Mouse (Mus musculus): ENCODE measurements around the gene Ticrr.

The Ticrr gene

DNA sequence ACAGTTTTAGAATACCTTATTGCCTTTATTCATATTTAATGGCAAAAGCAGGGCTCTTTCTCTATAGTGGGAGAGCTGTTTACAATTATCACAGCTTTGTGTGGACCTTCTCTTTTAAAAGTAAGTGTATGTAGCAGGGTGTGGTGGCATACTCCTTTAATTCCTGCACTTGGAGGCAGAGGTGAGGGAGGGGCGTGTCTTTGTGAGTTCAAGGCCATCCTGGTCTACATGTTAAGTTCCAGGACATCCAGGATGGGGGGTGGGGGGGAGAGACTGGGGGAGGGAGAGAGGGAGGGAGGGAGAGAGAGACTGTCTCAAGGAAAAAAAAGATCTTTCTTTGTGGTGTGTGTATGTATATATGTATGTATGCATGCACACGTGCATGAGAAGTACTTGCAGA, 20.2 kb downstream of the Ticrr start:
- no peak for DNase-seq (ENCODE audit: low read depth)

DNA sequence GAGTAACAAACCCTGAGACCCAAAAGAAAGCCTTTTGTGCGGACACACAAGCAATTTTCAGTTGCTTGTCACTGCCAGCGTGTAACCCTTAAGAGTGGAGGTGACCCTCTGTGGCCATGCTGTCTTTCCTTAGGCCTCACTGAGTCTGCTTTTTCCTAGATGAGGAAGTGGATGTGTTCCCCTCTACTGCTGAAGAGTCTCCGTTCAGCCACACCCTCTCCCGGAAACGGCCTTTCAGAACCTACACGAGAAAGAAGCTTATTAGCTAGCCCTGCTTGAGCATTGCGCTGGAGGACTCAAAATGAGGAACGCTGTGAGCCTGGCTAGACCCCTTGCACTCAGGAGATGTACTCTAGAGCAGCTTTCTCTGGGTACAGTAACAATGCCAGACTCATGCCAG, 36.5 kb downstream of the Ticrr start:
- no peak for DNase-seq (ENCODE audit: low read depth)

DNA sequence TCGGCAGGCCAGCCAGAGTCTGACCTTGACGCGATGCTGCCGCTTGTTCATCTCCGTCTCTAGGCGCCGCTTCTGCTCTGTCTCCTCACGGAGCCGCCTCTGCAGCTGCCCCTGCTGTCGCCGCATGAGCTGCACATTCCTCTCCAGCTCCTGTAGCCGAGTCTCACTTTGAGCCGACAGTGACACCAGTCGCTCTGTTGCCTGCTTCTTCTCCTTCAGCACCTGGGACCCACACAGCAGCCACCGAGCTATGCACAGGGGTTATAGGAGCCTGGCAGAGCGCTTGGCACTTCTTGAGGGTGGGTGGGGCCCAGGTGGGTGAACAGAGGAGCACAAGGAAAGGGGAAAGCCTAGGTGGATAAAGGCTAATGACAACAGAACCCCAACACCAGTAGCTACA, 42.8 kb downstream of the Ticrr start:
- no peak for DNase-seq (ENCODE audit: low read depth)

DNA sequence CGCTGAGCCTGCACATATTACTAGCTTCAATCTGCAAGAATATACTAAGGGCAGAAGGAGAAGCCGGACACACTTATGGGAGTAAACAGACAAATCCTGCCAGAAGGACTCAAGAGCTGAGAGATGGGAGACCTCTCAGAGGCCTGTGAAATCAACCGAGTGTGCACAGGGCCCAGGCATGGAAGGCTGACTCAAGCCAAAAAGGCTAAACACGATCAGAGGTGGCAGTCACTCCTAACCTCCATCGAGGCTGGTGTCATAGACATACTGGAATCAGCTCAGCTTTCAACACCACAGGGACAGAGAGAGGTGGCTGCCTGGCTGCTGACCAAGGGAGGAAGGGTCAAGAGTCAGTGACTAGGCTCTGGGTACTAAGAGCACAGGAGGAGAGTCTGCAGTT, 45.2 kb downstream of the Ticrr start:
- no peak for DNase-seq (ENCODE audit: low read depth)

DNA sequence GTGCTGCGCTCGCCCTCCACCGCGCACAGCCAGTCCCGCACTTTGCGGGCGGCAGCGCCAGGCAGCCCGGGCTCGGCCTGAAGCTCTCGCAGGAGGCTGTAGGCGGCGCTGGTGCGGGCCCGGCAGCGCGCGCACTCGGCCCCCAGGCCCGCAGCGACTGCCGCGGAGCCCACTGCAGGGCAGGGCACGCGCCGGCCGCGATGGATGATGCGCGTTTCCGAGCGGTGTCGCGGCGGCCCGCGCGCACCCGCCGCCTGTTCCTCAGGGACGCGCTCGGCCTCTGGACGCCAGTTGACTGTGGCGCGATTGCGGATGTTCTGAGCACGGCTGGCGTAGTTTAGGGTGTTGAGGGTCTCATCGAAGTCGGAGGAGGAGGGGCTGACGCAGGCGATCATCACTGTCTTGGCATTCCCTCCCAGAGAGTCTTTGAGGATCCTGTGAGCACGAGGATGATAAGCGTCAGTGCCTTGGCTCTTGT, 50.2 kb downstream of the Ticrr start:
- DNase-seq (ENCODE audit: low read depth), result no peak

DNA sequence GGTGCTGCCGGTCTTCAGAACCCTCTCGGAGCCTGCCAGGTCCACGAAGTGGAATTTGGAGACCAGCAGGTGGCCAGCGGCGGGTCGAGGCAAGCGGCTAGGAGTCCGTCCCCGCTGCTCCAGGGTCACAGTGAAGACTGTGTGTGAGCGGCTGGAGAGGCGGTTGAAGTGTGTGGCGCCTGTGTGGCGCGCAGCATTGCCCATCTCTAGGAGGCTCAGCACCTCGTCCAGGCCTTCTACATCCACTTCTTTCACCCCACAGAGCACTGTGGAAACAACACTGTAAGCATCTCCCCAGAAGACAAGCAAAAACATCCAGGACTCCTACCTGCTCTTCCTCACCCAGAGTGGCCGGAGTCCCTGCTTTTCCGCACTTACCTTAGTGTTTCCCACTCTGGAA, 50.8 kb downstream of the Ticrr start:
- DNase-seq (ENCODE audit: low read depth), result no peak

DNA sequence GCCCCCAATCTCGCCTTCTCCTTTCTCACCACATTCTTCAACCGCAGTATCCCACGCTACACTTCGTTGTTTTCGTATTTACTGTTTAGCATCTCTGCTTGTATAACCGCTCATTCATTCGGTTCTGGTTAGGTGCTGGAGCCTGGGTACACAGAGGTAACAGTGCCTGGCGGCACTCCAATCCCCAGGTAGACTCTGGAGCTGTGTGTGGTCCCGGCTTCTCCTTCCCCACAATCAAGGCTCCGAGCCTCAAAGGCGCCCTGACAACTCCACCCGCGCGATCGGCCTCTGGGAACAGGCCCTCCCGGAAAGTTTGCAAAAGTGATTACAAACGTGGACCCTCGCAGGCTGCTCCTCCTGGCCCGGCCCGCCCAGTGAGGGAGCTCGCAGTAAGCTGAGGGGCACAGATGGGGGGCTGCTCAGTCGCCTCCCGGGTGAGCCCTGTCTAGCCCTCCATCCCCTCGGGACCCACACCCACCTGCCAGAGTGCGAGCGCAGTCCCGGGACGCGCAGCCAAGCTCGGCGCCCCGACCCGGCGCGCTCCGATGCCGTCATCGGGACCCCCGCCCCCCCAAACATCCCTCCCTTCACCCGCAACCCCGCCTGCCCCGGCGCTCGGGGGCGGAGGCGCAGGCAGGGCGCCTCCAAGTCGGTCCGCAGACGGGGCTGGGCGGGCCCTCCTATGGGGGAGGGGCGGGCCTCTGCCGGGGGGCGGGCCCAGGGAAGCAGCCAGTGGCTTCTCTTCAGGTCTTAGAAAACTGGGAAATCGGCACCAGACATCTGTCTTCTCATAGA, 55.4 kb downstream of the Ticrr start, which contains the start of gene Kif7:
Gene Kif7 (minus strand): TSS at position 534 of the 795 bp plus-strand sequence.
- DNase-seq (ENCODE audit: low read depth), result peak; percentile 93

DNA sequence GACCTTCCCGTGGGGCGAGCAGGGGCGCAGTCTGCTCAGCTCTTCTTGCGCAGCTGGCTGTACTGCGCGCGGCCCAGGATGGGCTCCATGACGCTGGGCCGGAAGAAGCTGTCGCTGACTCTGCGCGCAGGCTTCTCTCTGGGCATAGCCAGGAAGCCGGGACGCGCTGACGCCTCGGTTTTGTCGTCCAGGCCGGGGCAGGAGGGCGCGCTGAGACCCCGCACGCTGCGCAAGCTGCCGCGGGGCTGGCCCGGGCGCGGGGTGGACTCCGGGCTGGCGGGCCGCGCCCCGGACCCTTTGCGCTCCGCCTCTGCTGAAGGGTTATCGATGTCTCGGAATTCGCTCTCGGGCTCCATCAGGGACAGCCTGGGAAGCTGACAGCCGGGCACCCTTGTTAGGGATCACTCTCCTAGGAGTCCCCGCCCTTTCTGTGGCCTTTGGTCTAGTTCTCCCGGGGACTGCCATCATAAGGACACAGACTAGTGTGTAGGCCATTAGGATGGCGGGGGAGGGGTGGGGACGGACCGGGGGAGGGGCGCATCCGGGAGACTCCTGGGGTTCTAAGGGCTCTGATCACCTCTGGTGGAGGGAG, 61.5 kb downstream of the Ticrr start:
- no peak for DNase-seq (ENCODE audit: low read depth)

DNA sequence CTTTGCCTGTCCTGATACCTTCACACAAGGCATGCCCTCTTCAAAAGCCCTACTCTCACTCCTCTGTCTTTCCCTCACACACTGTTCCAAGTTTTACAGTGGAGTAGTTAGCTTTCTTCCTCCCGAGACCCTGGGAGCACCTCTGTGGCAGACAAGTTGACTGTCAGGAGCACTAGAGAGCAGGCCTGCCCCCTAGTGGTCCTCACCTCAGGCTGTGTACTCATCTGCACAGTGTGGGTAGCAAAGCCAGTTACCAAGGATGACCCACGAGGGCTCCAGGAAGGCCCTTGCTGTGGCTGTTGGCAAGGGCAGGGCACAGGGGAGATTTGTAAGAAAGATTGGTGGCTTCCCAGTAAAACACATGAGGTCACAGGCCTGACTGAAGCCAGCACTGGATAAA, 67.1 kb downstream of the Ticrr start:
- DNase-seq (ENCODE audit: low read depth), result peak; percentile 76

DNA sequence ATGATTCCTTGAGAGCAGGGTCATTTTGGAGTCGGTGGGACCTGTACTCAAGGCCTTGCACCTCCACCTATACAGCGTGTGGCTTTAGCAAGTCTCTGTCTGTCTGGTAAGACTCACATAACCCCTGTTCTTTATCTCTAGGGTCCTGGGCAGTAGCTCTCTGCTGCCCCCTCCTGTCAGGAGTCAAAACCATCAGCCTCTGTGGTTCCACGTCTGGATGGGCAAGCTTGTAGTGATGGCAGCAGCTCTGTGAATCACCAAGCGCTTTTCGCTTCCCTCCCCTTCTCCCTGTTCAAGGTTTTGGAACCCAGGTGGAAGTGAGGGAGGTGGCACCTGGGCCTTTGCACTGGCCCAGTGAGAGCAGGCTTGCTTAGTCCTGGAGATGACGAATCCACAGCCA, 68.2 kb downstream of the Ticrr start:
- peak; percentile 87 for DNase-seq (ENCODE audit: low read depth)

DNA sequence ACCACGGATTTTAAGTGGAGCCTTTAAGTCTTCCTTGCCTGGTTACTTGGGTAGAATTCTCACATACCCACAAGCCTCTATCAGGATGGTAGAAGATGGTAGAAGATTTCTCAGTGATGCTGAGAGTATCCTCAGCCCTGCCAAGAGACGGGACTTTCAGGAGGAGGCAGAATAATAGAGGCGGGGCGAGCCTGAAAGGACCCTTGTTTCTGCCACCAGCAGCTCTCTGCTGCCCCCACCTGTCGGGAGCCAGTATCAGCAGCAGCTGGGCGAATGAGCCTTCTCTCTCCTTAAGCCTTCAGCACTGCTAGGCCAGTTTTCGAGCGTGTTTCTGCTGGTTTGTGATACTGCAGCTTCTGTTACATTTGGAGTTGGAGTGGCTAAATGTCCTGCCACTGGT, 69.2 kb downstream of the Ticrr start:
- DNase-seq (ENCODE audit: low read depth), result peak; percentile 86

DNA sequence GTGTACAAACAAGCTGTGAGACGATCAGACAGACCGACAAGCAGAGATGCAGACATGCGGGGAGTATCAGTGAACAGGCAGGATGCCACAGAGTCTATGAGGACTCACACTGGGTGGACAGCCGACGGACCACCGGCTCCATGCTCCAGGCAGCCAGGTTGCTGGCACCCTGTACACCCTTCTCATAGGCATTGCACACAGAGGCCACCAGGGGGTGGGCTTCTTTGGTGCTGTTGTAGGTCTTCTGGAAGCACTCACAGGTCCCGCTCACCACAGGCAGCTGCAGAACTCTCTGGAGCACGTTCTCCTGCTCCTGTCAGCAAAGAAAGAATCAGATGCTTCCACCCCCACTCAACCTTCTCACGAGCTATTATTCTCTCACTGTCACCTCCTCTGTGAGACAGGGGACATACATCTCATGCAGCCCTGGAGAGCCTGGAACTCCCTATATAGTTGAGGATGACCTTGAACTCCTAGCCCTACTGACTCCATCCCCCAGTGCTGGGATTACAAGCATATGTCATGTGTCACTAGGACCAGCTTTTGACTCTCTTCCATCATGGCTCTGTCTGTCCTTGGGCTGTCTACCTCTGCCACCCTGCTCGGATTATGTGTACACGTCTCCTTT, 69.9 kb downstream of the Ticrr start:
- DNase-seq (ENCODE audit: low read depth), result peak; percentile 72

DNA sequence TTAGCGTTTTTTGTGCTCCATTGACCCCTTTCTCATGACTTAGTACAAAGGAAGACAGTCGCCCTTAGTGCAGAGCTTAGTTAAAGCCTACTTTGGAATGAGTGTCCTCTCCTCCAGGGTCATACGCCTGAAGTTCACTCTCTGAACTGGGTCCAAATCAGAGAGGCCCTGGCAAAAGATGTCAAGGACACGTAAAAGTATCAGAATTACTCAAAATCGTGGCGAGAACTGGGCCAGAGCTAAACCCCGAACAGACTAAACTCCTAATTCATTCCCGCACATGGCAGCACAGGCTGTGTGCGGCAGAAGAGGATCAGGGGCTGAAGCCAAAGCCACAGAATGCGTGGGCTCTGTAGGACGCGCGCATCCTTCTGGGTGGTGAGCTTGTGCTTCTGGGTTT, 71.4 kb downstream of the Ticrr start:
- DNase-seq (ENCODE audit: low read depth), result no peak

DNA sequence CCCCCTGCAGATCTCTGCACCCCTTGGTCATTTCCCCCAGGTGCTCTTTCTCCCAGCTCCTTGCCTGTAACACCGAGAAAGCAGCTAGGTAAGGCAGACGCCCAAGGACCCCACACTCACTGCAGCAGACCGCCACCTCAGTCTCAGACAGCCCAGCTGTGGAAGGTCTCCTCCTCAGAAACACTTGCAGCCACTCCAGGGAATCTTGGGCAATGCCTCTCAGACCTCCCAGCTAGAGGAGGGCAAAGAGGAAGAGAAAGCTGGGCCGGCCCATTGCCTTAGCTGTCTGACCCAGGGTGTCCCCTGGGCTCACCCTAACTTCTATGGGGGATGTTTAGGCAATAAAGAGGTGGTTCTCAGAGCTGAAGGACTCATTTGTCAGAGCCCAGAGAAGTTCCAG, 72.6 kb downstream of the Ticrr start, which contains the start of gene Plin1:
Gene Plin1 (minus strand): TSS at position 282 of the 400 bp plus-strand sequence.
- DNase-seq (ENCODE audit: low read depth), result no peak

DNA sequence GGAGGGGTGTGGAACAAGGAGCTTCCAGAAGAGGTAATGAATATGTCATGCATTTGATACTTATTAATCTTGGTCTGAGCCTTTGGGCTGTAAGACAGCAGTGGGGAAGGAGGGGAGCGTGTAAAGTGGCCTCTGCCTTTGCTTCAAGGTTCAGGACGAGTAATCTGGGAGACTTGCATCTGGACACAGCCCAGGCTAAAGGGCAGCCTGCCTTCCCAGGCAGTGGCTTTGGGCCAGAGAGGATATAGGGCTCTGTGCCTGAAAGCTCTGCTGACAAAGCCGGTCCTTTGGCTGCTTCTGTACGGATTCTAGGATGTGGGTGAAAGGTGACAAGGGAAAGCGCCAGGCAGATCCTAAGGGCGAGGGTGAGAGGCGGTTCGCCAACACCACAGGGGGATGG, 74.6 kb downstream of the Ticrr start:
- no peak for DNase-seq (ENCODE audit: low read depth)

DNA sequence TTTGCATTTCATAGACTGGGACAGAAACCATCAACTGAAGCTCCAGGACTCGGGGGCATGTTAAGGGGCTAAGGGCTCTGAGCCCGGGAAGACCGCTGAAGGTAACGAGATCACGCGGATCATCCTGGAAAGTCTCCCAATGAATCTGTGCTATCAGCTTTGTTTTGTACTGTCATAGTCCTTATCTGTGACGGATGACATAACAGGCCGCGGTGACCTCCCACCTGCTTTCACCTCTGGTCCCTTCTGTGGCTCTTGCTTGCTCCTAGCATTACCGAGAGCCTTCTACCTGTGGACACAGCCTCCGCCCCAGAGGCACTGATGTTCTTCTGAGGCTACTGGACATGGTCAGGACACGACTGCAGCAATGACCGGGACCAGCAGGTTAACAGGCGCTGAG, 76.5 kb downstream of the Ticrr start:
- DNase-seq (ENCODE audit: low read depth), result no peak

DNA sequence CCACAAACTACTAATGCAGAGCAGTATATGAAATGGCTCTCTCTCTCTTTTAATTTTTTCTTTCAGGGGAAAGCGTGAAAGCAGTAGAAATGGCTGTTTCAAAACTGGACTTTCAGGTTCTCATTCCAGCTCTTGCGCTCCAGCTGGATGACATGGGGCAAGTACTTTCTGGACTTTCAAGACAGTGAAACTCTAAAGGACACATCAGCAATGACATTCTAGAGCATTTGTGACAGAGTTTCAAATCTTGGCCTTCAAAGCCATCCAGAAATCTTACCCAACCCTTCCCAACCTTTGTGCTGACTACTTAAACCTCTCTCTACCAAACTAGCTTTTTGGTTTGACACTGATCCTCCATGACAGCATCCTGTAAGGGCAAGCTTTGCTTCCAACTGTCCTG, 78.9 kb downstream of the Ticrr start:
- no peak for DNase-seq (ENCODE audit: low read depth)

DNA sequence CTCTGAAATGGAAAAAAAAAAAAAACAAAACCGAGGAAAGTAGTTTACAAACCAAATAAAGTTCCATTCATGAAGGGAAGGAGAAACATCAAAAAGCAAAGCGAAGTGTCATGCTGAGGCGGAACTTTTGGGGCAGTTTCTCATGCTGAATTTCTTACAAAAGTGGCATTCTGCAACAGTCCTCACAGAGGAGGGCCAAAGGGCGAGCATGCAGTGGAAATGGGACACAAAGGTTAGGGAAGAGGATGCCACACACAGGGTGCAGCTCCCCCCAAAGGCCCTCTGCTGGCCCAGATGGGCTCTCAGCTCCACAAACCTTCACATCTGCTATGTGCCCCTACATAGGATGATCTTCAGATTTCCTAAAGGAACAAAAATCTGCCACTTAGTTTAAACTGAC, 80.3 kb downstream of the Ticrr start:
- DNase-seq (ENCODE audit: low read depth), result no peak

DNA sequence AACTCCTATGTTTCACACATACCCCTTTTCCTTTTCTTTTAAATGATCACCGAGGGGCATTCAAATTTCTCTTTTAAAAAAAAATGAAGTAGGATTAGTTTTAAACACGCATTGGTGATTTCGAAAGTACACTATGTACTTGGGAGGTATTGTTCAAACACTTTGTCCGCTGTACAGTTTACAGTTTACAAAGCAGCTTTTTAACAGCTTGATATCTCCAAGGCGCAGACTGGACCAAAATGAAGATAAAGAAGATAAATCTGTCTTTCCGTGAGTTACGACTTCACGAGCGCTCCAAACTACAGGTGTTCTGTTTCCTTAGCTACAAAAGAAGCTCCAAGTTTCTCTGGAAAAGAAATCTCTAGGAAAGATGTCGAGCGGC, 82.3 kb downstream of the Ticrr start:
- DNase-seq (ENCODE audit: low read depth), result no peak

DNA sequence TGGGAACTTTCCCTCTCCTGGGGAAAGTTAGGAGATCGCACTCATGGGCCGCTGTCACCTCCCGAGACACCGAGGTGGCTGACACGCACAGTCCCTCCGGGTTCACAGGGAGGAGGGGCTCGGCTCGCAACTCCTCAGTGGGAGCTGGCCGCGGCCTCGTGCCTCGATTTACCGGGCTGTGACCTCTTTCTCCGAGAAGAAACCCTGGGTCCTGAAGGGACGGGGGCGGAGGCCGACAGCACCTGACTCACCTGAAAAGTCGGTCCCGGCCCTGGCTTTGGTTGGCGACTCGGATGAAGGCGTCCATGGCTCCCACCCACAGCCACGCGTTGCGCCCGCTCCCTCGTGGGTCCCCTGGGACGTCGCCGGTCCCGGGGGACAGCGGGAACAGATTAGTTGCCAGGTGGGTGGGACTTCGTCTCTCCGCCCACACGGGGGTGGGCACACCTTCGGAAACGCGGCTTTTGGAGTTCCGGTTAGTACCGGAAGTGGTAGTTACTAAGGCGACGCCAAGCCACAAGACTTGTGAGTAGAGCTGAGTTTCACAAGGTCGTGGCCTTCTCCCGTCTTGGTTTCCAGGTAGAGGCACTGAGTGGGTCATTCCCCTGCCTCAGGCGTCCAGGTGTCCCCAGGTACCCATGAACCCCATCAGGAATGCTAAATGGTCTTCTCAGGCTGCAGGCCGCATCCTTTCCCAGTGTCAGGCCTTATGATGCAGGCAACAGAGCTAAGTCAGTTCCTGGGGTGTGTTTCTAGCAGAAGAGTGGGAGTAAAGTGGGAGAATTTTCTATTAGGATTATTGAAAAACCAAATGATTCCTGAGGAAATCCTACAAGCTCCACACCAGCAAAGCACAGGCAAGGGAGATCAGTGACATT, 82.9 kb downstream of the Ticrr start, which contains the start of the genes Pex11a and Wdr93:
Gene Pex11a (minus strand): TSS at position 473 of the 878 bp plus-strand sequence.
Gene Wdr93 (plus strand): TSS at position 505 of the 878 bp plus-strand sequence.
- DNase-seq (ENCODE audit: low read depth), result peak; percentile 91

DNA sequence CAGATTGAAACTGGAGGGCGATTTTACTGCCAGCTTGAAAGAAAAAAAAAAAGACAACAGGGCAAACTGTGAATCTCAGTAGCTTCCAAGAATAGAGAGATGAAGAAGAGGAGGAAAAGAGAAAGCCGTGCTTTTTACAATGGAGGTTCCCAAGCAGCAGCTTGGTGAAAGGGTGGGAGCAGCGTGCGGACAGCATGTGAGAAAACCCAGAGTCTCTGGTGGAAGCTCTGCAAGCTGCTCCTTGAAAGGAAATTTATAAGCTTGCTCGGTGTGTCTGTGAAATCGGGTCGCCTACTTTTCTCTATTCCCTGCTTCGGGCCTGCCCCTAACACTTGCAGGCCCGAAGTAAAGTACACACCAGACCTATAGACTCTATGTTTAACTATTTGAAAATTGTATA, 84.1 kb downstream of the Ticrr start:
- DNase-seq (ENCODE audit: low read depth), result no peak

DNA sequence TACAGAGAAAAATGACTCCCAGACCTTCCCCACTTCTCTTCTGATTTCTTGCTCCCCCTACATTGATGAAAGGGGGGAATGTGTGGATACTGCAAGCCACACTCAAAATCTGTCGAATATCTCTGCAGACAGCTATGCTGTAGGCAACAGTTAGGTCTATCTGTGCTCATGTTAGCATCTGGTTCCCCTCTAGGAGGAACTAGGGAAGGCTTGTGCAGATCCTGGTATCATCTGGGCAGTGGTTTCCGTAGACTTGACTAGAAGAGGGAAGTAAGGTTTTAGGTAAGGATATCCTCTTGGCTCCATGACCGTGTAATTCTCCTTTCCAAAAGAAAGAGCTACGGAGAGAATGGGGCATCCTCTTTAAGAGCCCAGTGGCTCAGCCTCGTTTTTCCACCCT, 84.6 kb downstream of the Ticrr start:
- no peak for DNase-seq (ENCODE audit: low read depth)

Measured in NIH3T3 (cell line).